Mouse (Mus musculus) spleen, adult 2 months (tissue): ENCODE measurements around the gene Zfp993.
"Not testable (repeated sequence)": the region's sequence is repeated elsewhere in the genome, so short reads cannot be mapped to it uniquely, and the experiment has no call there.

Experiments
- CTCF ChIP-seq: fragments of 200-500 bp; IDR thresholded peaks from 2 replicates; pipeline ENCODE4 v1.5.1; 2011; ENCODE audit warnings: mild to moderate bottlenecking, inconsistent platforms; ENCODE audit not compliant: insufficient read depth, insufficient read length, insufficient replicate concordance; ENCODE audit errors: extremely low read depth
- POLR2A ChIP-seq: fragments of 200-500 bp; IDR thresholded peaks from 2 replicates; pipeline ENCODE4 v1.6.1; 2011; ENCODE audit warnings: low read depth, low read length, inconsistent platforms

DNA sequence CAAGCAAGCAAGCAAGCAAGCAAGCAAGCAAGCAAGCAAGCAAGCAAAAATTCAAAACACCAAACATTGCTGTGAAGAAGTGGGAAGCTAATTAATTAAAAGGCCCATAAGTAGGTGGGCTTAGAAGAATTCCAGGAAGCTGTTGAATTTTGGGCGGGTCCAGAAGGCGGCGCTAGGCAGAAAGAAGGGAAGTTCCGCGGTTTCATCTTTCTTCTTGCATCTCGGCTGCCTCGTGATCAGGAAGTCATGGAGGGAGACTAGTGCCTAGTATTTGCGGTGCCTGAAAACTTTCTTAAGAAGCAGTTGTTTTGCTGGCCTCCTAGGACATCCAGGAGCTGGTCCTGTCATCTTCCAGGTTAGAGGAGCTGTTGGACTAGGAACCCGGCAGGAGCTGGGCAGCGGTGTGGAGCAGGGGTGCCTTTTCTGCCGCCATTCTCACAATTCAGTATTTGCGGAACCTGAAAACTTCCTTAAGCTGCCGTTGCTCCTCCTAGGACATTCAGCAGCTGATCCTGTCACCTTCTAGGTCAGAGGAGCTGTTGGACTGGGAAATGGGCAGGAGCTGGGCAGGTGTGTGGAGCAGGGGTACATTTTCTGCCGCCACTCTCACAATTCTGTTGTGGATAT lies at the start of gene Zfp993:
- not testable (repeated sequence) for TF ChIP-seq POLR2A, CTCF
